Mouse (Mus musculus) thymus, adult 2 months (tissue): ENCODE data around the gene Anp32b.
A peak's percentile ranks its signal among the peaks of the same experiment; 100 is the strongest.

Experiments used
- CTCF ChIP-seq: fragments of 200-500 bp; IDR thresholded peaks from 2 replicates; pipeline ENCODE4 v1.5.1; 2012; ENCODE audit warnings: mild to moderate bottlenecking, control low read depth, low read length, moderate library complexity, borderline replicate concordance; ENCODE audit not compliant: control insufficient read depth, poor library complexity, insufficient read depth; ENCODE audit errors: extremely low read depth
- POLR2A ChIP-seq: fragments of 200-500 bp; IDR thresholded peaks from 2 replicates; pipeline ENCODE4 v1.6.1; 2012; ENCODE audit warnings: mild to moderate bottlenecking, low read length, control low read depth, moderate library complexity; ENCODE audit not compliant: control insufficient read depth, poor library complexity, insufficient read depth; ENCODE audit errors: extremely low read depth

GRCm38 (mm10) chr4:46507736-46508460 is 57.2 kb downstream of the Anp32b start:
- peak; percentile 77; the same call in 1 of the 2 replicates for TF ChIP-seq CTCF
- TF ChIP-seq POLR2A = no peak
